Mouse (Mus musculus) liver, embryonic 14.5 days (tissue): ENCODE data around the gene Sf3b3. TPM values are rescaled to one million over a fixed set of nuclear protein-coding genes. Genes with fewer than 3 reads are reported as not detected.

ENCODE experiments used
- ATAC-seq: fragments of 200-750 bp; cut with Nextera tagmentation; 2 replicates; pipeline ENCODE4 v1.8.0; 2017; ENCODE audit warnings: moderate number of reproducible peaks, mild to moderate bottlenecking, moderate library complexity; ENCODE audit not compliant: insufficient read depth
- DNase-seq, 3 experiments: peaks; one replicate each; pipeline ENCODE4 v3.0.0-alpha.2; 2012 to 2013; ENCODE audit warnings: low read depth in 3 of 3, low spot score in 3 of 3
- H3K27ac ChIP-seq: fragments of 300-500 bp; sonication (generic); 2 replicates; pipeline ENCODE4 v1.5.1; 2014; ENCODE audit warnings: moderate library complexity, mild to moderate bottlenecking, control low read depth, inconsistent platforms
- H3K27me3 ChIP-seq: fragments of 300-500 bp; sonication (generic); 2 replicates; pipeline ENCODE4 v1.6.1; 2014; ENCODE audit warnings: mild to moderate bottlenecking, low read length, moderate library complexity; ENCODE audit not compliant: control insufficient read depth, insufficient read depth
- H3K36me3 ChIP-seq: fragments of 300-500 bp; sonication (generic); replicated peaks from 2 replicates; pipeline ENCODE4 v1.6.1; 2014; ENCODE audit warnings: low read depth; ENCODE audit not compliant: control insufficient read depth, insufficient read depth
- H3K4me1 ChIP-seq, 2 experiments: fragments of 200-500 bp in 1 of 2; fragments of 300-500 bp in 1 of 2; sonication (generic) in 1 of 2; replicated peaks; 2 replicates each; pipeline ENCODE4 v1.6.1; 2012 to 2014; ENCODE audit warnings: antibody characterized with exemption in 1 of 2, inconsistent platforms in 1 of 2, low read length in 1 of 2; ENCODE audit not compliant: control insufficient read depth in 2 of 2, insufficient read depth in 2 of 2
- H3K4me2 ChIP-seq: fragments of 300-500 bp; sonication (generic); 2 replicates; pipeline ENCODE4 v1.6.1; 2014; ENCODE audit warnings: low read depth, mild to moderate bottlenecking, control low read depth, moderate library complexity
- H3K4me3 ChIP-seq, 2 experiments: fragments of 200-500 bp in 1 of 2; fragments of 300-500 bp in 1 of 2; sonication (generic) in 1 of 2; 2 replicates each; pipeline ENCODE4 v1.5.1; 2012 to 2014; ENCODE audit warnings: low read depth in 2 of 2, low read length in 2 of 2, mild to moderate bottlenecking in 2 of 2, control low read depth in 1 of 2, inconsistent platforms in 1 of 2, moderate library complexity in 1 of 2; ENCODE audit not compliant: insufficient read depth in 1 of 2
- H3K9ac ChIP-seq: fragments of 300-500 bp; sonication (generic); replicated peaks from 2 replicates; pipeline ENCODE4 v1.6.1; 2014; ENCODE audit warnings: mild to moderate bottlenecking, control low read depth, moderate library complexity
- H3K9me3 ChIP-seq: fragments of 300-500 bp; sonication (generic); 2 replicates; pipeline ENCODE4 v1.6.1; 2016; ENCODE audit warnings: low read length, mixed read lengths; ENCODE audit not compliant: control insufficient read depth
- CTCF ChIP-seq: IDR thresholded peaks from 2 replicates; pipeline ENCODE4 v1.5.1; 2016; ENCODE audit warnings: antibody characterized with exemption, low read depth, control low read depth
- EP300 ChIP-seq: IDR thresholded peaks from 2 replicates; pipeline ENCODE4 v1.6.1; 2016; ENCODE audit warnings: antibody characterized with exemption, low read depth
- WGBS: fragments of 180-500 bp; shearing (Covaris S2); extraction: QIAGEN DNeasy Blood & Tissue Kit; methylation state at CpG from one replicate; pipeline ENCODE4 v1.1.7; 2014; ENCODE audit not compliant: insufficient replicate concordance; 5-methylcytosine and 5-hydroxymethylcytosine counted together
- polyA plus RNA-seq, 2 experiments: library from polyadenylated mRNA; depleted of rRNA in 1 of 2; stranded (reverse) in 1 of 2; unstranded in 1 of 2; fragments of >200 nt; fragmentation: Nextera tagmentation in 1 of 2; extraction: Ambion mirVana in 1 of 2; gene quantifications; 2 replicates each; pipeline versions ENCODE4 v1.2.1 to v1.2.3; 2012 to 2014

Gene Sf3b3
- polyA plus RNA-seq, 2 experiments: 34.2 to 54.7 TPM

GRCm38 (mm10) chr8:110808495-110809472 lies 37.8 kb downstream of the Sf3b3 start:
- H3K4me1 ChIP-seq: no peaks in the 10 kb centered on the region
- ATAC-seq (no peak), DNase-seq (no peak)
- no peak overlapping the region for H3K4me2 ChIP-seq
- H3K27ac ChIP-seq: no peak overlapping the region
- H3K9me3 ChIP-seq: no peaks in the 10 kb centered on the region
- H3K27me3 ChIP-seq: no peaks in the 10 kb centered on the region
- no peak overlapping the region for H3K9ac ChIP-seq
- no peak for TF ChIP-seq CTCF
- no peak for TF ChIP-seq EP300
- peaks cover 45% of the 10 kb centered on the region for H3K36me3 ChIP-seq
- WGBS: 64% methylated on average over 13 of the region's 13 CpGs
- H3K4me3 ChIP-seq: no peak overlapping the region

- Histone ChIP-seq H3K4me3 (no peak overlapping the region), H3K4me1 (no peaks in the 10 kb centered on the region), H3K27ac (no peak overlapping the region), H3K27me3 (no peaks in the 10 kb centered on the region), H3K9ac (no peak overlapping the region), H3K4me2 (no peak overlapping the region), H3K9me3 (no peaks in the 10 kb centered on the region), H3K36me3 (peaks cover 19% of the 10 kb centered on the region)
- ATAC-seq (no peak), DNase-seq (no peak)
- 84% methylated on average over 1 of the region's 1 CpGs for WGBS
- TF ChIP-seq CTCF (no peak), EP300 (no peak)
Measured at GRCm38 (mm10) chr8:110806146-110806545, 40.4 kb downstream of the Sf3b3 start.

- Histone ChIP-seq H3K27ac (no peak within 1 kb of the TSS), H3K27me3 (no peaks in the 10 kb centered on the region)
Measured at GRCm38 (mm10) chr8:110805669-110806068, 40.9 kb downstream of the Sf3b3 start, which contains the start of gene Il34. Il34 (minus strand) TSS chr8:110805924.

GRCm38 (mm10) chr8:110804825-110805514 lies 41.6 kb downstream of the Sf3b3 start:
- H3K9me3 ChIP-seq: no peaks in the 10 kb centered on the region
- no peaks in the 10 kb centered on the region for H3K4me1 ChIP-seq
- H3K4me2 ChIP-seq: no peak overlapping the region
- no peaks in the 10 kb centered on the region for H3K27me3 ChIP-seq
- peaks cover 7% of the 10 kb centered on the region for H3K36me3 ChIP-seq
- no peak overlapping the region for H3K27ac ChIP-seq
- TF ChIP-seq CTCF (no peak), EP300 (no peak)
- H3K9ac ChIP-seq: no peak overlapping the region
- 35% methylated on average over 3 of the region's 3 CpGs for WGBS
- DNase-seq: no peak
- H3K4me3 ChIP-seq: no peak overlapping the region
- ATAC-seq: no peak

More at GRCm38 (mm10) chr8:110805669-110806068, 40.9 kb downstream of the Sf3b3 start, which contains the start of gene Il34:
- Histone ChIP-seq H3K4me2 (no peak within 1 kb of the TSS), H3K36me3 (peaks cover 14% of the 10 kb centered on the region), H3K9me3 (no peaks in the 10 kb centered on the region), H3K4me3 (no peak within 1 kb of the TSS), H3K4me1 (no peaks in the 10 kb centered on the region), H3K9ac (no peak within 1 kb of the TSS)
- WGBS: 40% methylated on average over 12 of the region's 12 CpGs
- ATAC-seq (no peak), DNase-seq (no peak)
- TF ChIP-seq CTCF: no peak

GRCm38 (mm10) chr8:110803856-110804255 lies 42.7 kb downstream of the Sf3b3 start:
- Histone ChIP-seq H3K4me2 (no peak overlapping the region), H3K4me3 (no peak overlapping the region), H3K27ac (no peak overlapping the region), H3K36me3 (no peaks in the 10 kb centered on the region), H3K27me3 (no peaks in the 10 kb centered on the region), H3K9ac (no peak overlapping the region), H3K9me3 (no peaks in the 10 kb centered on the region), H3K4me1 (no peaks in the 10 kb centered on the region)
- 78% methylated on average over 9 of the region's 9 CpGs for WGBS
- no peak for TF ChIP-seq CTCF
- no peak for TF ChIP-seq EP300
- ATAC-seq (no peak), DNase-seq (no peak)
